ENCODE assay signal across 19 mouse cellular contexts in the genomic region with DNA sequence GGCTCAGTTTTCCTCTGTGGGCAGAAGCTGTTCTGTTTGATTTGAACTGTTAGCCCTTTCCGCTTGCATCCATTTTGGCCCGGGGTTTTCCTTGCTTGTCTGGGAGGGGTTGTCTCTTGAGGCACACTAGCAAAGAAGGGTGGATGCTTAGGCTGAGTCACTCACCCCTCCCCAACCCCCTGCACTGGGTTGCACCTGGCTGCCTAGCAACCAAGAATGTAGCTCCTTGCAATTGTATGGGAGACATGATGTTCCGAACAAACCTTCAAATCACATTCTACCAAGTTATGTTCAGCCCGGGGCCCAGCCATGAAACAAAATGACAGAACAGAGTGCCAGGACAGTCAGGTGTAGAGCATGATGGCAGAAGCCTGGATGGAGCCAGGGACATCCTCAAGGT.
A peak's percentile ranks its signal among the peaks of the same experiment; 100 is the strongest.
DNase-seq lines count a peak whose midpoint lies in the region; ATAC-seq and TF ChIP-seq lines count a peak whose summit lies in the region.
"Had no signal": no experiment of that assay in that cellular context is flagged by ENCODE, and none has a peak within 500 bp of the region (broad histone marks: within the 10 kb centered on the region; RNA-seq: fewer than 3 reads in every experiment).

No protein-coding gene starts in this region.

- 0 out of 2 replicates have a peak overlapping the region, but pooled peaks have one; percentile 33 for H3K27ac ChIP-seq in hindbrain, embryonic 15.5 days (replicated peaks)
- H3K27ac ChIP-seq in hindbrain, embryonic 14.5 days: no peak overlapping the region
- H3K27ac ChIP-seq: forebrain, embryonic 12.5 days; heart, embryonic 10.5 days; limb, embryonic 12.5 days; liver, embryonic 12.5 days had no signal

- TF ChIP-seq CTCF in brain, embryonic 14.5 days (IDR thresholded peaks at IDR 0.05; ENCODE audit: borderline replicate concordance, extremely low read depth, insufficient read depth, insufficient read length): no peak

- no peaks in the 10 kb centered on the region for H3K36me3 ChIP-seq in hindbrain, embryonic 15.5 days
- H3K36me3 ChIP-seq in hindbrain, embryonic 14.5 days (replicated peaks; ENCODE audit: control insufficient read depth, insufficient read depth): no peaks in the 10 kb centered on the region
- H3K36me3 ChIP-seq: forebrain, embryonic 12.5 days; heart, embryonic 10.5 days; limb, embryonic 12.5 days; liver, embryonic 12.5 days had no signal

- no peak for ATAC-seq in hindbrain, embryonic 15.5 days (ENCODE audit: low FRiP score, low read depth)
- no peak for ATAC-seq in hindbrain, embryonic 14.5 days (ENCODE audit: low FRiP score)
- ATAC-seq: inflammation-experienced regulatory T-cells, adult 6 months; liver, embryonic 12.5 days had no signal

- DNase-seq in hindbrain, embryonic 14.5 days (ENCODE audit: low spot score): no peak
- DNase-seq in left cerebral cortex, postnatal 14 days (ENCODE audit: low spot score in 2 of 2): peak; percentile 44 to 47
- DNase-seq in left cerebral cortex, postnatal 10 days (ENCODE audit: extremely low spot score in 1 of 2, low spot score in 2 of 2): no peak
- peak; percentile 9 for DNase-seq in R1 (ENCODE audit: low read depth, low spot score)
- peak; percentile 4 for DNase-seq in brain, embryonic 14.5 days (ENCODE audit: low read depth)
- no peak for DNase-seq in kidney, adult 11 months
- DNase-seq: cerebellum, adult 9-11 months; kidney, adult 8-10 months; kidney, postnatal 25 days; lung, adult 2 months; lung, postnatal 36 days; thymus, postnatal 14 days had no signal

- H3K27me3 ChIP-seq in hindbrain, embryonic 15.5 days: no peaks in the 10 kb centered on the region
- H3K27me3 ChIP-seq in hindbrain, embryonic 14.5 days (ENCODE audit: control insufficient read depth, insufficient read depth, low read length): no peaks in the 10 kb centered on the region
- H3K27me3 ChIP-seq: forebrain, embryonic 12.5 days; limb, embryonic 12.5 days; liver, embryonic 12.5 days had no signal

- H3K9ac ChIP-seq in hindbrain, embryonic 15.5 days: no peak overlapping the region
- H3K9ac ChIP-seq in hindbrain, embryonic 14.5 days: no peak overlapping the region
- H3K9ac ChIP-seq: forebrain, embryonic 12.5 days; limb, embryonic 12.5 days; liver, embryonic 12.5 days had no signal

- peaks cover 13% of the 10 kb centered on the region for H3K4me1 ChIP-seq in hindbrain, embryonic 15.5 days (replicated peaks)
- H3K4me1 ChIP-seq in hindbrain, embryonic 14.5 days (replicated peaks; ENCODE audit: control insufficient read depth, insufficient read depth, low read length): 0 out of 2 replicates have a peak, but pooled peaks cover 7% of the 10 kb centered on the region
- H3K4me1 ChIP-seq: forebrain, embryonic 12.5 days; heart, embryonic 10.5 days; limb, embryonic 12.5 days; liver, embryonic 12.5 days had no signal

- intact Hi-C loops in left cerebral cortex, postnatal 14 days (cut with DNase I): loop anchor here (5.0 kb wide), 1 partner anchor 45 kb away; no protein-coding TSS in a partner anchor
- intact Hi-C loops in left cerebral cortex, postnatal 10 days (cut with DNase I): no loop called here

- no peaks in the 10 kb centered on the region for H3K9me3 ChIP-seq in hindbrain, embryonic 15.5 days
- H3K9me3 ChIP-seq in hindbrain, embryonic 14.5 days (ENCODE audit: control insufficient read depth, low read length): no peaks in the 10 kb centered on the region
- H3K9me3 ChIP-seq: forebrain, embryonic 12.5 days; heart, embryonic 10.5 days; limb, embryonic 12.5 days; liver, embryonic 12.5 days had no signal

- H3K4me3 ChIP-seq in hindbrain, embryonic 15.5 days: no peak overlapping the region
- H3K4me3 ChIP-seq in hindbrain, embryonic 14.5 days (replicated peaks; ENCODE audit: low read length): no peak overlapping the region
- H3K4me3 ChIP-seq: forebrain, embryonic 12.5 days; heart, embryonic 10.5 days; limb, embryonic 12.5 days; liver, embryonic 12.5 days; myocyte had no signal

- WGBS in hindbrain, embryonic 15.5 days: 69% methylated on average over 4 of the region's 4 CpGs
- WGBS in hindbrain, embryonic 14.5 days: 83% methylated on average over 4 of the region's 4 CpGs

- no peak overlapping the region for H3K4me2 ChIP-seq in hindbrain, embryonic 15.5 days
- H3K4me2 ChIP-seq in hindbrain, embryonic 14.5 days (replicated peaks): no peak overlapping the region
- H3K4me2 ChIP-seq: forebrain, embryonic 12.5 days; limb, embryonic 12.5 days; liver, embryonic 12.5 days had no signal

- no peak for TF ChIP-seq POLR2A in brain, embryonic 14.5 days (IDR thresholded peaks at IDR 0.05; ENCODE audit: borderline replicate concordance, extremely low read depth, insufficient read depth, insufficient read length, poor library complexity, severe bottlenecking)

Comparison
In these comparisons a context has a peak if more than half of its experiments do, and no peak if none do; other contexts are left out.
1. DNase-seq: peak in left cerebral cortex, postnatal 14 days (2 of 2), R1 (single experiment) and brain, embryonic 14.5 days (single experiment); none in hindbrain, embryonic 14.5 days (single experiment), left cerebral cortex, postnatal 10 days (0 of 2) and kidney, adult 11 months (single experiment).